Mouse (Mus musculus): ENCODE measurements around the gene Stk11ip.
A peak's percentile ranks its signal among the peaks of the same experiment; 100 is the strongest.

Stk11ip gene

GRCm38 (mm10) chr1:75538597-75539190, 17.4 kb downstream of the Stk11ip start:
- no peak for DNase-seq (ENCODE audit: extremely low spot score, low spot score)

- DNase-seq (ENCODE audit: extremely low spot score, low spot score), result no peak
Observed at GRCm38 (mm10) chr1:75541496-75541895, 20.2 kb downstream of the Stk11ip start.

GRCm38 (mm10) chr1:75544351-75544750, 23.0 kb downstream of the Stk11ip start:
- DNase-seq (ENCODE audit: extremely low spot score, low spot score), result no peak

- peak; percentile 77 for DNase-seq (ENCODE audit: extremely low spot score, low spot score)
Observed at GRCm38 (mm10) chr1:75545965-75546956, 24.9 kb downstream of the Stk11ip start, which contains the start of gene Slc4a3. TSS of gene Slc4a3 (plus strand) at chr1:75546266.

- DNase-seq (ENCODE audit: extremely low spot score, low spot score), result no peak
Observed at GRCm38 (mm10) chr1:75547351-75547750, 26.0 kb downstream of the Stk11ip start.

GRCm38 (mm10) chr1:75548083-75548482, 26.8 kb downstream of the Stk11ip start:
- no peak for DNase-seq (ENCODE audit: extremely low spot score, low spot score)

- no peak for DNase-seq (ENCODE audit: extremely low spot score, low spot score)
Observed at GRCm38 (mm10) chr1:75548871-75549270, 27.5 kb downstream of the Stk11ip start.

GRCm38 (mm10) chr1:75549289-75550279, 28.3 kb downstream of the Stk11ip start:
- no peak for DNase-seq (ENCODE audit: extremely low spot score, low spot score)

GRCm38 (mm10) chr1:75550586-75550985, 29.3 kb downstream of the Stk11ip start:
- DNase-seq (ENCODE audit: extremely low spot score, low spot score), result no peak

GRCm38 (mm10) chr1:75555680-75556079, 34.4 kb downstream of the Stk11ip start:
- no peak for DNase-seq (ENCODE audit: extremely low spot score, low spot score)

- no peak for DNase-seq (ENCODE audit: extremely low spot score, low spot score)
Observed at GRCm38 (mm10) chr1:75556143-75556781, 34.9 kb downstream of the Stk11ip start.

GRCm38 (mm10) chr1:75557041-75557440, 35.7 kb downstream of the Stk11ip start:
- DNase-seq (ENCODE audit: extremely low spot score, low spot score), result no peak

- no peak for DNase-seq (ENCODE audit: extremely low spot score, low spot score)
Observed at GRCm38 (mm10) chr1:75558388-75559178, 37.3 kb downstream of the Stk11ip start.

GRCm38 (mm10) chr1:75559212-75559925, 38.0 kb downstream of the Stk11ip start:
- peak; percentile 95 for DNase-seq (ENCODE audit: extremely low spot score, low spot score)

- DNase-seq (ENCODE audit: extremely low spot score, low spot score), result no peak
Observed at GRCm38 (mm10) chr1:75560206-75560913, 39.0 kb downstream of the Stk11ip start.

- no peak for DNase-seq (ENCODE audit: extremely low spot score, low spot score)
Observed at GRCm38 (mm10) chr1:75561221-75561897, 40.0 kb downstream of the Stk11ip start.

- no peak for DNase-seq (ENCODE audit: extremely low spot score, low spot score)
Observed at GRCm38 (mm10) chr1:75561898-75562238, 40.5 kb downstream of the Stk11ip start.

GRCm38 (mm10) chr1:75564102-75564501, 42.8 kb downstream of the Stk11ip start:
- no peak for DNase-seq (ENCODE audit: extremely low spot score, low spot score)

All from neural tube, embryonic 10.5 days (tissue).